Mouse (Mus musculus): ENCODE results near the gene Ogdh. TPM values are rescaled to one million over a fixed set of nuclear protein-coding genes. Genes with fewer than 3 reads are reported as not detected.
A peak's percentile ranks its signal among the peaks of the same experiment; 100 is the strongest.
"Not testable (repeated sequence)": the region's sequence is repeated elsewhere in the genome, so short reads cannot be mapped to it uniquely, and the experiment has no call there.

The Ogdh gene
- 547 and 550 TPM in 2 replicates for total RNA-seq (2021)
- long read RNA-seq, full-length matches to known transcripts = 29 of 153 reads
- long read RNA-seq, partial matches to known transcripts = 118 of 153 reads
- long read RNA-seq, other reads (novel, unspliced or antisense) = 6 of 153 reads

GRCm38 (mm10) chr11:6291401-6292115 is at the start of gene Ogdh:
Gene Ogdh, plus strand, starts transcription at chr11:6291633.
- DNase-seq = peak; percentile 99

GRCm38 (mm10) chr11:6244707-6245106 is 46.7 kb upstream of the Ogdh start:
- DNase-seq = no peak

GRCm38 (mm10) chr11:6252248-6252647 is 39.2 kb upstream of the Ogdh start:
- DNase-seq = no peak

GRCm38 (mm10) chr11:6252824-6253223 is 38.6 kb upstream of the Ogdh start:
- DNase-seq = no peak

- DNase-seq = not testable (repeated sequence)
Observed at GRCm38 (mm10) chr11:6254602-6255001, 36.8 kb upstream of the Ogdh start.

- DNase-seq = peak; percentile 35
Observed at GRCm38 (mm10) chr11:6256490-6257072, 34.9 kb upstream of the Ogdh start.

GRCm38 (mm10) chr11:6259413-6259812 is 32.0 kb upstream of the Ogdh start:
- no peak for DNase-seq

GRCm38 (mm10) chr11:6261434-6262082 is 29.9 kb upstream of the Ogdh start:
- DNase-seq = peak; percentile 74

GRCm38 (mm10) chr11:6266621-6267020 is 24.8 kb upstream of the Ogdh start:
- DNase-seq = no peak

- DNase-seq = peak; percentile 89
Observed at GRCm38 (mm10) chr11:6267320-6268254, 23.8 kb upstream of the Ogdh start, which contains the start of gene Ddx56. Gene Ddx56, minus strand, starts transcription at chr11:6267772.

- no peak for DNase-seq
Observed at GRCm38 (mm10) chr11:6273607-6274006, 17.8 kb upstream of the Ogdh start.

GRCm38 (mm10) chr11:6274387-6275093 is 16.9 kb upstream of the Ogdh start, which contains the start of gene Tmed4:
Gene Tmed4, minus strand, starts transcription at chr11:6274870.
- DNase-seq = peak; percentile 99

GRCm38 (mm10) chr11:6275094-6275484 is 16.3 kb upstream of the Ogdh start:
- no peak for DNase-seq

- DNase-seq = no peak
Observed at GRCm38 (mm10) chr11:6276466-6276865, 15.0 kb upstream of the Ogdh start.

GRCm38 (mm10) chr11:6282940-6283339 is 8.5 kb upstream of the Ogdh start:
- no peak for DNase-seq

- DNase-seq = no peak
Observed at GRCm38 (mm10) chr11:6290138-6290537, 1.3 kb upstream of the Ogdh start.

GRCm38 (mm10) chr11:6290883-6291282 is 550 bp upstream of the Ogdh start:
- DNase-seq = no peak

GRCm38 (mm10) chr11:6292116-6292987 is 919 bp downstream of the Ogdh start:
- DNase-seq = peak; percentile 33

GRCm38 (mm10) chr11:6292988-6293349 is 1.5 kb downstream of the Ogdh start:
- no peak for DNase-seq

GRCm38 (mm10) chr11:6293601-6294000 is 2.2 kb downstream of the Ogdh start:
- DNase-seq = no peak
